Mouse (Mus musculus) cerebellum, adult (tissue): ENCODE results near the gene Dcbld2.
"Not testable (repeated sequence)": the region's sequence is repeated elsewhere in the genome, so short reads cannot be mapped to it uniquely, and the experiment has no call there.

Source experiments
- ATAC-seq: cut with Nextera tagmentation; 2 replicates; pipeline ENCODE4 v1.9.2; 2017; ENCODE audit warnings: mild to moderate bottlenecking, moderate library complexity, mixed read lengths; ENCODE audit not compliant: insufficient number of reproducible peaks, low FRiP score, low TSS enrichment

Dcbld2 gene

DNA sequence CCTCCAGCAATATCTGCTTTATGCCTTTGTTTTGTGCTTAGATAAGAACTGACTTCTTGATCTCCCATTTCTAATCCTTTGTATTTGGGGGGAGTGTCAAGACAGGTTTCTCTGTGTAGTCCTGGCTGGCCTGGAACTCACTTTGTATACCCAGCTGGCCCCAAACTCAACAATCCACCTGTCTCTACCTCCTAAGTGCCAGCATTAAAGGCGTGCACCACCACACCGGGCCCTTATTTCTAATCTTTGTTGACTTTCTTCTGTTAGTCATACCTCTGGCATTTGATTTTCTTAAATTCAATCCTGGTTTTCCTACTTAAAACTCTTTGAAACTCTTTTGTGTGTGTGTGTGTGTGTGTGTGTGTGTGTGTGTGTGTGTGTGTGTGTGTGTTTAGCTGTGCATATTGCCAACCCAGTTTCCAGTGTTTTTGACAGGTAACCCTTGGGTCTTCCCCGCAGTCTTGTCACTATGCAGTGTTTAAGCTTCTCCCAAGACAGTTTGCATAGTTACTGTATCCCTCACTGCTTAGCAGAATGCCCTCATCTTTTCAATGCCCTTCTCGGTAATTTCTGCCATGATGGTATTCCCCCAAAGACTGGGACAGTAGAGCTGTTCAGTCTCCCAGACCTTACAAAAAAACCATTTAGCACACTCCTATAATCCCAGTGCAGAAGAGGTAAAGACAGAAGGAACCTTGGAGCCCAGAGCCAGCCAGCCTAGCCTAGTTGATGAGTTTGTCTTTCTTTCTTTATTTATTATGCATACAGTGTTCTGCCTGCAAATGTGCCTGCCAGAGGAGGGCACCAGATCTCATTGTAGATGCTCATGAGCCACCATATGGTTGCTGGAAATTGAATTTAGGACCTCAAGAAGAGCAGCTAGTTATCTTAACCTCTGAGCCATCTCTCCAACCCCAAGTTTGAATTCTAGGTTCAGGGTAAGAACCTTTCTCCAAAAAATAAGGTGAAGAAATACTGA is 38.3 kb downstream of the Dcbld2 start:
- ATAC-seq = no peak

DNA sequence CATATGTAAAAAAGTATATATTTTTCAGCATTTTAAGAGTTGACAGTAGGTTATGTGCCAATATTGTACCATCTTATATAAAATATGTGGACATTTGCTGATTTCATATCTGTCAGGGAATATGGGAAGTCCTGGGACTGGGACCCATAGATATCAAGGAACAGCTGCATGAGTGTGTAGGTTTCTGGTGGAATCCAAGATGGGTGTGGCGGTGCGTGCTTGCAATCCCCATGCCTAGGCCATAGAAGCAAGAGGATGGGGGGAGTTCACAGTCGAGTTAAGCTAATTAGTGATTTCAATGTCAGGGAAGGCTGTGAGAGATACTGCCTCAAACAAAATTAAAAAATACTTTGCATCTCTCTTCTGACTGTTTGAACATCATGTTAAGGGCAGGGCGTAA is 40.8 kb downstream of the Dcbld2 start:
- no peak for ATAC-seq

DNA sequence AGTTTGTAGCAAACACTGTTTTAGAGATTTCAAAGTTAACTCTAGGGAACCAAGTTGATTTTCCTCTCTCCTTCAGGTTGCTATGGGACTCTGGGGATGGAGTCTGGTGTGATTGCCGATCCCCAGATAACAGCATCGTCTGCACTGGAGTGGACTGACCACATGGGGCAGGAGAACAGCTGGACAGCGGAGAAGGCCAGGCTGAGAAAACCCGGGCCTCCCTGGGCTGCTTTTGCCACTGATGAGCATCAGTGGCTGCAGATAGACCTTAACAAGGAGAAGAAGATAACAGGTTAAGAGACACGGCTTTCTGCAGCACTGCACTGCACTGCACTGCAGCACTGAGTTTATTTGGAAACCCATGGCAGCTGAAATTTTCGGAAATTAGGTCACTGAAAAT is 42.4 kb downstream of the Dcbld2 start:
- ATAC-seq = no peak

DNA sequence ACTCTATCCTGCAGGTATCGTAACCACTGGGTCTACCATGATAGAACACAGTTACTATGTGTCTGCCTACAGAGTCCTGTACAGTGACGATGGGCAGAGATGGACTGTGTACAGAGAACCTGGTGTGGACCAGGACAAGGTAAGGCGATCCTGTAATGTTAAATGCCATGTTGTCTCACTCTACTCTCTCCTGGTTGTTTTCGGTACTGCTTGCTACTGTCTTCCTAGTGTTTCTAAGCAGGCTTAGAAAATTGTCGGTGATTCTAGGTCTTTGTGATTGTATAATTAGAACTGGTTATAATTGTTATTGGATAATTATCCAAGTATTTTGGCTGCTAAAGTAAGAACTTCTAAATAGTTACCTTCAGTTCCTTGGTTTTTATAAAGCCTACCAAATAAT is 43.4 kb downstream of the Dcbld2 start:
- ATAC-seq = no peak

DNA sequence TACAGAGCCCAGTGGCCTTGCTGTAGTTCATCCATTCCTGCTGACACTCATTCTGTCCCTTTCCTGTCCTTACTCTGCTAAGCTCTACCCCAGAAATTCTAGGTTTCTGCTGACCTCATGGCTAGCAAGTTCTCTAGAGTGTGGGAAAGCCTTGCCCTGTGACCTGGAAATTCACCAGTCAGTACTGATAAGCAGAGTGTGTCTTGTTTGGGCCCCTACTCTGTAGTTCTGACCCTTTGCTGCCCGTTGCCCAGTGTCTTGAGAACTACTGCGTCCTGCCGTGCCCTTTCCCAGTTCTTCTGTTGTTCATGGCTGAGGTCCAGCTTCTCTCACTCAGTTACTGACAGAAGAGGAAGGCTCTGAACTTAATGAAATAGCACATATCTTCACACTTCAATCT is 44.9 kb downstream of the Dcbld2 start:
- ATAC-seq = no peak

DNA sequence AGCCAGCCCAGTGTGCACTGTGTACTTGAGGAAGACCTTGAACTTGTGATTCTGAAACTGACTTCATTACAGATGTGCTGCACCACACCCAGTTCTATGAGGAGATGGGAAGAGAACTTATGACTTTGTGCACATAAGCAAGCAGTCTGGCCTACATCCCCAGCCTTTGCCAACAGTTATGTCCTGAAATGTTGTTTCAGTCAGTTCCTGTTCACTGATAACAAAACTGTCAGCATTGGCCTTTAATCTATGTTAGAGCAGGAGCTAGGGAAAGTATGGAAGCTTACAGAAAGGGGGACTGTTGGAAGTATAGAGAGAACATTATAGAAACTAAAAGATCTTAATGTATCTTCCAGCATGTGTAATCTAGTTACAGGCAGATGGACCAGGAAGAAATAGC is 45.6 kb downstream of the Dcbld2 start:
- no peak for ATAC-seq

DNA sequence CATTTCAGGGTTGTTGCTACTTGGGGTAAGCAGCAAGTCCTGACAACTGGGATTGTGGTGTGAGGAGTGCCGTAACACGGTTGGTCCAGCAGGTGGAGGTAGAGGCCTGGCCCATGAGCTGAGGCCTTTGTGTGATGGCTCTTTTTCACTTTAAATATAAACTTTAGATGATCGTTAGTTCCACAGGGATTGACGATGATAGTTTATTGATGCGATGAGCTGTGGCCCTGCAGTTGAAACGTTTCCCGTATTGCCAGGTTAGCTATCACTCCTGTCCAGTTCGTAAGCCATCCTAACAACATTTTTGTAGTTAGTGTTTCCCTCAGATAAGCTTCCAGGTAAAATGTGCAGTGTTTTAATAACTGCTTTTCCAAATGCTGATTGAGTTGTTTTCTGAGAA is 46.4 kb downstream of the Dcbld2 start:
- ATAC-seq = no peak

DNA sequence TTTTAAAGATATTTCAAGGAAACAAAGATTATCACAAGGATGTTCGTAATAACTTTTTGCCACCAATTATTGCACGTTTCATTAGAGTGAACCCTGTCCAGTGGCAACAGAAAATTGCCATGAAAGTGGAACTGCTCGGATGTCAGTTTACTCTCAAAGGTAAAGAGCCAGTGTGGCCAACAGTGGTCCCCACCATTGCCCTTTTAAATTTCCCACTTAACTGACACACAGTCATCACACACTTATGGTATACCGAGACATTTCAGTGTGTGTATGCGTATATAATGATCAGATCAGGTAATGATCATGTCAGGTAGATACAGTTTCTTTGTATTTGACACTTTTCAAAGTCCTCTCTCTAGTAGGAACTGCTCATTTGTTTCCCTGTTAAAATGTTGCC is 46.9 kb downstream of the Dcbld2 start:
- ATAC-seq = no peak

DNA sequence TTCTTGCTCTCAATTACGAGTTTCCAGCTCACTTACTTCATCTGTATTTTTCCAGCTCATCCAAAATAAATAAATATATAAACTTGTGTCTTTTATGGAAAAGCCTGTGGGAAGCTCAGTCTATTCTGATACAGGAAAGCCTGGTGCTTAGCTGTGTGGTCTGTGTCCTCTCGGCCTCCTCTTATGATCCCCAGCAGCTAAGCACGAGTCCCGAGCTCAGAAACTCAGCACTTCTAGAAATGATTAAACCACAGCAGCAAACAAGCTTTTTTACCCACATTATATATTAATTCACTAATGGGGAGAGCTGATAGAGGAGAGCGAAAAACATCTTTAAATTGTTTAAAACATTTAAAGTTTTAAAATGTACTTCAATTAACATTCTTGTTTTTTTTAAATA is 48.2 kb downstream of the Dcbld2 start:
- ATAC-seq = no peak

DNA sequence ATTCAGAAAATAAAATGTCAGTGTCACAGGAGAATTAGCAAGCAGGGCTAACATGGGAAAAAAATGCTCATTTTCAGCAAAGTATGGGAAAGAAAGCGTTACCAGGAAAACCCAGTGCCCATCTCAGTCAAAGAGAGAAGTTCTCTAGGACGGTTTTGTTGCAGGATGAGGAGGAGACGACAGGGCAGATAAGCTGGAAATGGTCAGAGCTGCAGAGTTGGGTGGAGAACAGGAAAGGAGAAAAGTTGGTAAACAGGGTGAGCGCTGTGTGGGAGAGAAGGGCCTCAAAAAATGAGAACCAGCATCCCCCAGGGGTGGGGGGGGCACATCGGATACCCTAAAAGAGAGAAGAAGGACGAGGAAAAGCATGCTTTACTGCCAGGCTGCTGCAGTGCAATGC is 48.7 kb downstream of the Dcbld2 start:
- no peak for ATAC-seq

DNA sequence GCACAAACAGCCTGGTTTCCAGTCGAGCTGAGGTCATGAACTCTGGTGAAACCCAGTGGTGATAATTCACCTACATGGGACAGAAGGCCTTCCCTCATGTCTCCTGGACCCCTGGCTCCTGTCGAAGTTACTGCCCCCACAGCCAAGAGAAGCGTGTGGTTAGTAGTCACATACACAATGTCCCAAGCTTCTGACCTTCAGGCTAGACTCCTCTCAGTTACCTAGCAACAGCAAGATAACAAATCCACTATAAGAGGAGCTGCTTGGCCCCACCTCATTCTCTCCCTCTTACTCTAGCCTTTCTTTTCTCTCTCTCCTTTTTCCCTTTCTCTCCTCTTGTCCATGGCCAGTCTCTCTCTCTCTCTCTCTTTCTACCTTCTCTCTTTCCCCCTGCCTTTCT is 51.7 kb downstream of the Dcbld2 start:
- ATAC-seq = not testable (repeated sequence)

DNA sequence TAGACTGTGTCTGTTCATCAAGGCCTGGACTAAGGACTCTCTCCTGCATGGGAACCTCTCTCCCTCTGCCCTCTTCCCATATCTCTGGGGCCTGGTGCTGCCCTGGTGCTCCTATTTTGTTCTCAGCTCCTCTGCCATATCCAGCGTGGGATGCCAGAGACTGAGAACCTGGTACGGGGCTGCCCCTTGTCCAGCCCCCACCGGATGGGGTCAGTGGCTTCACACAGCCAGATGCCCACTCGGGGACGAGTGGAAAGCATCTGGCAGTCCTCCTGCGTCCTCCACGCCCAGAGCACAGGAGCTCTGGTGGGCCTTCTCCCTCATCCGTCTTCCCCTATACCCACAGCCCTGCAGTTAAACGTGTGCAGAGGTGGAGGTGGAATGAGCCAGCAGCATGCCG is 52.1 kb downstream of the Dcbld2 start:
- no peak for ATAC-seq

DNA sequence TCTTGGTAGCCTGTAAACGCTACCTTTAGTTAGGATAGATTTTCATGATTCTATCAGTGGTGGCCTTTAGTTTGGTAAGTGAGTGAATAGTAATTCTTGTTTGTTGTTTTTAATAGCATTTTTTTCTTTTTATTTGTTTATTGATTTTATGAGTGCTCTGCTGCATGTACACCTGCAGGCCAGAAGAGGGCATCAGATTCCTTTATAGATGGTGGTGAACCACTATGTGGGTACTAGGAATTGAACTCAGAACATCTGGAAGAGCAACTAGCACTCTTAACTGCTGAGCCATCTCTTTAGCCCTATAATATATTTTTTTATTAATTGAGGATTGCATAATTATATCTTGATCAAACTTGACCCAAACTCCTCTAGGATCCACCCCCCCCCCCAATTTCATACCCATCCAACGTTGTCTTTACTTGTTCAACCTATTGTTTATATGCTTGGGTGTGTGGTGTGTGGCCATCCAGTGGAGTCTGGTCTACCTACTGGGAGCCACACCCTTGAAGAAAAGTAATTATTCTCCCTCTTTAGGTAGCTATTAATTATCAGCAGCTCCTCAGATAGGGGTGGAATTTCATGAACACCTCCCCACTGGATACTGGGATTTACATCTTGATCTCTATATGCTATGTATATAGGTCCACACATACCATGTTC is 53.7 kb downstream of the Dcbld2 start:
- ATAC-seq = no peak

DNA sequence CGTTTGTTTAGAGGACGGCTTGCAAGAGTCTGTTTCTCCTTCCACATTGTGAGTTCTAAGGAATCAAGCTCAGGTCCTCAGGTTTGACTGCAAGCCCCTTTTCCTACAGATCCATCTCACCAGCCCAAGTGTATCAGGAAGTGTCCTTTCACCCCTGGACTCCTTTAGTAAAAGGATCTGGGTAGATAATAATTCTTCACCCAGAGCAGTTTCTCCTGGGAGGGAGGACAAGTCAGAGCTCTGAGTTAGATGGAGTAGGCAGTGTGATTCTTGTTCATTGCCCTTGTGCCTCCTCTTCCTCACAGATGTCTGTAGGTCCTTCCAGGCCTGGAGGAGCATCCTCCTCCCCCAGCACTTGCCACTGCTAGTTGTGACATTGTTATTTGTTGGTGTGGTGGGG is 54.3 kb downstream of the Dcbld2 start:
- ATAC-seq = no peak

DNA sequence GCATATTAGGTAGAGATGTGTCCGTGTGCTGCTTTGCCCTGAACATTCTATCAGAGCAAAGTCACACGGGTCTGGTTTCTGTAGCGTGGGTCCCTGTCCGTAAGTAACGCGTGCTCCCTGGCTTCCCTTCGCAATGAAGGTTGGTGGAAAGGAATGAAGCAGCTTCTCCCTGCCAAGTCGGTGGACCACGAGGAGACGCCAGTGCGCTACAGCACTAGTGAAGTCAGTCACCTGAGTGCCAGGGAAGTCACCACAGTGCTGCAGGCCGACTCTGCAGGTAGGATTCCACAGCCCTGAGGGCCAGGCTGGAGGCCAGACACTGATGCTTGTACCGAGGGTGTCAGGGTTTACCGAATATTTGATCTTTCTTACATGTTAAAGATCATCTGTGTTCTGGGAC is 55.8 kb downstream of the Dcbld2 start:
- ATAC-seq = no peak

DNA sequence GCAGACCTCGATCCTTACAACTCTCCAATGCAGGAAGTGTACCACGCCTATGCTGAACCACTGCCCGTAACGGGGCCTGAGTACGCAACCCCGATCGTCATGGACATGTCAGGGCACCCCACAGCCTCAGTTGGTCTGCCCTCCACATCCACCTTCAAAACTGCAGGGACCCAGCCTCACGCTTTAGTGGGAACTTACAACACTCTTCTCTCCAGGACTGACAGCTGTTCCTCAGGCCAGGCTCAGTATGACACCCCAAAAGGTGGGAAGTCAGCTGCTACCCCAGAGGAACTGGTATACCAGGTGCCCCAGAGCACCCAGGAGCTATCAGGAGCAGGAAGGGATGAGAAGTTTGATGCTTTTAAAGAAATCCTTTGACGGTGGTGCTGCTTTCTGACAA is 57.2 kb downstream of the Dcbld2 start:
- no peak for ATAC-seq

DNA sequence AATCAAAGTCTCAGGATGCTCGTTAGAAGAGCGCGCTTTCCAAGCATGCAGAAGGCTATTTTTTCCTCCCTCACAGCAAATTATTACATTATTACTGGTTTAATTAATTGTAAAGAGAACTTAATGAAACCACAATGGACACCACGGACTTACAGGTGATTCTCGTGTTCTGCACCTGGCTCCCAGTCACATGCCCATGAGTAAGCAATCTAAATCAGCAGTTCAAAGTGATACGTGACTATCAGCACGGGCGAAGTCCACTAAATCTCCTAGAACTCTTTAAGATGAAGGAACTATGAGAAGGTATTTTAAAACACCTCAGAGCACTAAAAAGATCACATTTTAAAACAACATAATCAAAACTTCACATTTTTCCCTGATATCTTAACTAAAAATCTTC is 61.8 kb downstream of the Dcbld2 start:
- ATAC-seq = no peak

DNA sequence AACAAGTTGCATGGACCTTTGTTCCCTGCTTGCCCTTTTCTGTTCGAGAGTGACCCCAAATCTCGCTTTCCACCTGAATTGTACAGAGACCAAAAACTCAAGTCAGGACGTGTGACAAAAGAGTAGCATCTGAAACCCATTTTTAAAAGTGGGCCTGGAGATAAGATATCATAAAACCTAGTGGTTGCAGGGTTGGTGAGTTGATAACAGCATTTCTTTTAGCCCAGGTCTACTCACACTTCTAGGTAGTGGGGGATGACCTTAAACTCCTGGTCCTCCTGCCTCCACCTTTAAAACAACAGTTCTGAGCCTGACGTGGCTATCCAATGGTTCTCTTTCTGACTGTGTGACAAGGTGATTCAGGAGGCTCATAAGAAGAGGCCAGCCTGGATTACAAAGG is 62.6 kb downstream of the Dcbld2 start:
- no peak for ATAC-seq

DNA sequence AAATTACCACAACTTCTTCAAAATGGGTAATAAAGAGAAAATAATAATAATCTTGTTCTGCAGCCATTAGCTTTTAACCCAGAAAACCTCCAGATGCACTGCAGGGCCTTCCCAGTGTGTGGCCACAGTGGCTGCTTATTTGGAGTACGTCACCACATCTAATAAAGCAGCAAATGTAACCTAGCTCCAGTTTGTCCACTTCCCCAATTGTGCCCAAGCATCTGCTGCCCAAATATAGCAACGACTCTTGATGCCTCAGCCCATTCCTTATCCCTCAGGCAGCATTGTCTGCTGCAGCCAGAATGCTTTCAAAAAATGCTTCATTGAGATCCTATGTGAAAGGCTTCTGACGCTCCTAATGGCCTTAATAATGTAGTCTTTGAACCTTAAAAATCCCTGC is 66.6 kb downstream of the Dcbld2 start:
- 0 out of 2 replicates have a peak, but pooled peaks have one; percentile 31 for ATAC-seq

DNA sequence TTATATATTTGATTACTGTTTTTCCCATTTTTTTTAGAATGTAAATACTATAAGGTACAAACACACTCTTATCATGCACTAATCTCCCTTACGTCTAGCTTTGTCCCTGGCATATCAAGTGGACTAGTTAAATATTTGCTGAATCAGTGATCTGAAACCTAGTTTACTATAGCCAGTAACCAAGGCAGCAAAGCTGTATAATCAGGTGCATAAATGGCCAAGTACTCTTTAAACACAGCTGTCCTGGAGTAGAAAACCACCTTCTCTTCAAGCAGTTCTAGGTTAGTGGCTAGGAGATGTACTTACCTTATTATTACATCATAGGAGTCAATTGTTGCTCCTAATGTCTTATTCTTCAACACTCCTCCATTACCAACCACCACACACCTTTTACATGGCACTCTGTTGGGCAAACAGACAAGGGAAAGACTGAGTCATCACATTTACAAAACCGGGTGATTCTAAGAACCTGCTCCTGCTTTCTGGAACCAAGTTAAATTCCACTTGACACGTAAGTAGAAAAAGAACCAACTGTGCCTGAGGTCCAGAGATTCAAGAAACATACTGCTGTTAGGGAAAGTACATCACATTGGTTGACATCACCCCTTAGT is 67.4 kb downstream of the Dcbld2 start:
- ATAC-seq = no peak

DNA sequence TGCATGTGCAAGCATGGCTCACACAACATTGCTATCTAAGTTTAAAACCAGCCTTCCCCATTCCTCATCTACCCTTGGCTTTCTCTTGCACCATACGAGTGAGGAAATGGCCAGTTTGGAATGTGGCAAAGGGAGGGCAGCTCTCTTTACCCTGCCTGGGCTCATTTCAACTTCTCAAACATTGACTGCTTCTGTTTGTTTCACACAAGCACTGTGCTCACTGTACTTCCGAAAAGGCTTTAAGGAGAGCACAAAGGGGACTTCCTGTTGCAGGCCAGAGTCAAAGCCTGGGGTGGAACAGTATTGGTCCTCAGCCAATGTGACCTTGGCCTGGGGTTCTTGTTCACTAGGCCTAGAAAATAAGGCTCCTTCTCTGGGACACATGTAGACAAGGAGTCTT is 68.1 kb downstream of the Dcbld2 start:
- ATAC-seq = no peak
